Comparison of ENCODE assay signal across 17 mouse cellular contexts in genomic region chr8:94804546-94805340, GRCm38 (mm10). TPM values are rescaled to one million over a fixed set of nuclear protein-coding genes. Genes with fewer than 3 reads are reported as not detected.
"Had no signal": no experiment of that assay in that cellular context is flagged by ENCODE, and none has a peak within 500 bp of the region (broad histone marks: within the 10 kb centered on the region; RNA-seq: fewer than 3 reads in every experiment).

No protein-coding gene starts in this region.

- H3K36me3 ChIP-seq: limb, embryonic 13.5 days; midbrain, embryonic 15.5 days; neural tube, embryonic 13.5 days had no signal

- DNase-seq: kidney, adult 9 months; kidney, postnatal 36 days; left cerebral cortex, postnatal 4 days; lung, adult 2 months; lung, postnatal 36 days; retina, postnatal 1 day; thymus, postnatal 4 days had no signal

- H3K27me3 ChIP-seq: midbrain, embryonic 15.5 days; neural tube, embryonic 13.5 days had no signal

- H3K9ac ChIP-seq: limb, embryonic 13.5 days; liver, embryonic 14.5 days; midbrain, embryonic 15.5 days; neural tube, embryonic 13.5 days had no signal

- H3K27ac ChIP-seq: kidney, postnatal 0 days; layer of hippocampus, adult 2 months; limb, embryonic 13.5 days; liver, embryonic 14.5 days; midbrain, embryonic 15.5 days; neural tube, embryonic 13.5 days; stomach, postnatal 0 days had no signal

- H3K9me3 ChIP-seq: limb, embryonic 13.5 days; midbrain, embryonic 15.5 days; neural tube, embryonic 13.5 days had no signal

- H3K4me3 ChIP-seq: layer of hippocampus, adult 2 months; limb, embryonic 13.5 days; midbrain, embryonic 15.5 days; neural tube, embryonic 13.5 days had no signal

- ATAC-seq: intestine, postnatal 0 days; lung, postnatal 0 days; midbrain, embryonic 15.5 days had no signal

- H3K4me2 ChIP-seq: limb, embryonic 13.5 days; midbrain, embryonic 15.5 days; neural tube, embryonic 13.5 days had no signal

- H3K4me1 ChIP-seq: limb, embryonic 13.5 days; midbrain, embryonic 15.5 days had no signal

RNA-seq across cellular contexts. Expression of gene Ccl17, which starts 5.5 kb away (rescaled TPM):
- polyA plus RNA-seq: neural tube, embryonic 13.5 days; spleen, adult 2 months had no signal
